Mouse (Mus musculus): Measurements from ENCODE around the gene Eef1akmt3. TPM values are rescaled to one million over a fixed set of nuclear protein-coding genes. Genes with fewer than 3 reads are reported as not detected.
A peak's percentile ranks its signal among the peaks of the same experiment; 100 is the strongest.

Eef1akmt3 gene
- polyA plus RNA-seq, 1 experiment from 2014 or later: 0.30 TPM

DNA sequence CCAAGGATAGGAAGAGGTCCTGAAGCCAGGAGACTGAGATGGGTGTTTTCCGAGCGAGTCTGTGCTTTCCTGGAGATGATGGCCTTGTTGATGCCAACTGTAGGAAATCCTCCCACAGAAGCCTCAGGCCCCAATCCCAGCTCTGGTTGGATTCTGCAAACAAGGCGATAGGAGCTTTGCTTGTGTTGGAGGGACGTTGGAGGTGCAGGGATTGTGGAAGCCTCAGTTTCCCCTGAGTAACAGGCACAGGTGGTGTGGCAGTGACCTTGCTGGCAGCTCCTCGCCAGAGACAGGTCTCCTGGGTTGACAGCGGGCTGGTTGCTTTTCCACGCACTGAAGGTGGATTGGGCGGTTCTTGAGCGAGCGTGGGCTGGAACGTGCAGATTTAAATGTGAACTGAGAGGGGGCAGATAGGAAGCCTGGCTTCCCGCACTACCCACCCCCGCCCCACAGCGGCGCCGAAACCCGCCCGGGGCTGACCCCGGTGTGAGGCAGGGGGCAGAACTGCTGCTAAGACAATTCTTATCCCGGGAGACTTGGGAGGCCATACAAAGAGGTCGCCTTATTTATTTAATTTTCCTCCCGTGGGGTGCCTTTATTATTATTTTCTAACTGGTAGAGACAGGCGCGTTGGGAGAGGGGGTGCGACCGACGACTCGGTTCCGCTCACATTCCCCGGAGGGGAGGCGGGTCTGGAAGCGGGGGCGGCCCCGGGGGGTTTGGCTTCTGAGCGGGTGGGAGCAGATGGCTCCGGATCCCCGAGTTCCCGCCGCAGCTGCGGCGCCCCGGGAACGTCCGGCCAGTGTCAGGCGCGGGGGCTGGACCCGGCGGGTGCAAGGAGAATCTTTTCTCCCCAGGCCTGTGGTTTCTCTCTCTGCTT lies 39.8 kb upstream of the Eef1akmt3 start:
- 3% methylated on average over 48 of the region's 48 CpGs for WGBS
- no peak for ATAC-seq (ENCODE audit: insufficient number of reproducible peaks, insufficient read depth, low FRiP score, low read depth)
- peak overlapping the region; percentile 4 to 30; a peak in 2 of 4 replicates for H3K4me3 ChIP-seq (ENCODE audit: control insufficient read depth in 1 of 2, insufficient read depth in 1 of 2, low read depth in 1 of 2, low read length in 2 of 2)
- H3K36me3 ChIP-seq (ENCODE audit: control insufficient read depth, insufficient read depth, low read length): no peaks in the 10 kb centered on the region
- peaks cover 6 to 26% of the 10 kb centered on the region in 2 experiments; a peak in 3 of 4 replicates for H3K4me1 ChIP-seq (ENCODE audit: control insufficient read depth in 2 of 2, insufficient read depth in 2 of 2, low read length in 2 of 2)
- peaks cover 89% of the 10 kb centered on the region for H3K27me3 ChIP-seq (ENCODE audit: control insufficient read depth, insufficient read depth, low read length)
- H3K9ac ChIP-seq (ENCODE audit: low read length): no peak overlapping the region
- no peaks in the 10 kb centered on the region for H3K9me3 ChIP-seq (ENCODE audit: control insufficient read depth, low read length)
- peak overlapping the region; percentile 55 for H3K4me2 ChIP-seq (ENCODE audit: low read length)
- no peak overlapping the region for H3K27ac ChIP-seq (replicated peaks in 1 of 2; ENCODE audit: control insufficient read depth in 1 of 2, insufficient read depth in 1 of 2, low read depth in 2 of 2, low read length in 2 of 2)

DNA sequence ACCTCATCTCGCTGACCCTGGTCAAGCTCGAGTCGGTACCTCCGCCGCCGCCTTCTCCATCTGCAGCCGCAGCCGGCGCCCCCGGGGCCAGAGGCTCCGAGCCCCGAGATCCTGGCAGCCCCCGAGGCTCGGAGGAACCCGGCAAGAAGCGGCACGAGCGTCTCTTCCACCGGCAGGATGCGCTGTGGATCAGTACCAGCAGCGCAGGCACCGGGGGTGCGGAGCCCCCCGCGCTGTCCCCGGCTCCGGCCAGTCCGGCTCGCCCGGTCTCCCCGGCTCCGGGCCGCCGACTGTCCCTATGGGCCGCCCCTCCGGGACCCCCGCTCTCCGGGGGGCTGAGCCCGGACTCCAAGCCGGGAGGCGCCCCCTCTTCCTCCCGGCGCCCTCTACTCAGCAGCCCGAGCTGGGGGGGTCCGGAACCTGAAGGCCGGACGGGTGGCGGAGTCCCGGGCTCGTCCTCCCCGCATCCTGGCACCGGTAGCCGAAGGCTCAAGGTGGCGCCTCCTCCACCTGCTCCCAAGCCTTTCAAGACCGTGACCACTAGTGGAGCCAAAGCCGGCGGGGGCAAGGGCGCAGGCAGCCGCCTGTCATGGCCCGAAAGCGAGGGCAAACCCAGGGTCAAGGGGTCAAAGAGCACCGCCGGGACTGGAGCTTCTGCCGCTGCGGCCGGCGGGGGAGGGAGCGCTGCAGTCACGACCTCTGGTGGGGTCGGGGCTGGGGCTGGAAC lies 38.5 kb upstream of the Eef1akmt3 start:
- WGBS: 4% methylated on average over 69 of the region's 70 CpGs
- Histone ChIP-seq H3K4me1 (ENCODE audit: control insufficient read depth in 2 of 2, insufficient read depth in 2 of 2, low read length in 2 of 2) (peaks cover 6 to 26% of the 10 kb centered on the region in 2 experiments; a peak in 3 of 4 replicates), H3K9me3 (ENCODE audit: control insufficient read depth, low read length) (no peaks in the 10 kb centered on the region), H3K4me2 (ENCODE audit: low read length) (peak overlapping the region; percentile 70), H3K36me3 (ENCODE audit: control insufficient read depth, insufficient read depth, low read length) (no peaks in the 10 kb centered on the region), H3K4me3 (ENCODE audit: control insufficient read depth in 1 of 2, insufficient read depth in 1 of 2, low read depth in 1 of 2, low read length in 2 of 2) (peak overlapping the region; percentile 24 to 44; a peak in 3 of 4 replicates), H3K9ac (ENCODE audit: low read length) (peak overlapping the region; percentile 46; the same call in 1 of the 2 replicates), H3K27me3 (ENCODE audit: control insufficient read depth, insufficient read depth, low read length) (peaks cover 94% of the 10 kb centered on the region), H3K27ac (replicated peaks in 1 of 2; ENCODE audit: control insufficient read depth in 1 of 2, insufficient read depth in 1 of 2, low read depth in 2 of 2, low read length in 2 of 2) (no peak overlapping the region)
- no peak for ATAC-seq (ENCODE audit: insufficient number of reproducible peaks, insufficient read depth, low FRiP score, low read depth)

DNA sequence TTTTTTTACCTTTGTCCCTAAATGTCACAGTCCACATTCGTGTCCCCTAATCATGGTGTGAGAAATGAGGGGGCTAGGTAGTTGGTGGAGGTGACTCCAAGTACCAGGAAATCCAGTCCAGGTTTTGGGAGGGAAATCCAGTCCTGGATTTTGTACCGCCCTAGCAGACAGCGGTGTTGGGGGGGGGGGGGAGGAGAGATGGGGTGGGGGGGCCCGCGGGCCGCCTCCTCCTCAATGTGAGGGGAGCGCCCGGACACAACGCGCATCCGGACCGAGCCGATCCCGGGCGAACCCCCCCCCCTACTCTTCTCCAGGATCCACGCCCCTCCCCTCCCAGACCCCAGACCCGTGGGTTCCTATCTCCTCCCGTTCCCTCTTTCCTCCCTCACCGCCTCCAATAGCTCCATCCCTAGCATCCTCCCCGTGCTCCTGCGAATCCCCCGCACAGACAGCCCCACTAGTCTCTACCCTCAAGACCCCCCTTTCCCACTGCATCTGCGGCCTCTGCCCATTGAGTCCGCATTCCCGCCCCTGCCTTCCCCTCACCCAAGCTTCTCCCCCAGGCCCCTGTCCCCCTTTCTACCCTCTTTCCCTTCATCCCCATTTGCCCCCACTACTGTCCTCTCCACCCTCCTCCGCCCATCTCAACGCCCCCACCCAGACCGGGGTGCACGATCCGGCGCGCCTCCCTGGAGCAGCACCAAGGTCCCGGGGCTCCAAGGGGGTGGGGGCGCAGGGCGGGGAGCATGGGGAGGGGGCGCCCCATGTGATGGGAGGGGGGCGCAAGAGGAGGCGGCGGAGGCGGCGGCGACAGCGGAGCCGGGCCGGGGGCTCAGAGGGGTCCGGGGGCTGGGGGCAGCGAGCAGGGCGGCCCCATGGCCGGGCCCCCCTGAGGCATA lies 37.6 kb upstream of the Eef1akmt3 start:
- ATAC-seq (ENCODE audit: insufficient number of reproducible peaks, insufficient read depth, low FRiP score, low read depth): no peak
- H3K9ac ChIP-seq (ENCODE audit: low read length): peak overlapping the region; percentile 46; the same call in 1 of the 2 replicates
- no peaks in the 10 kb centered on the region for H3K9me3 ChIP-seq (ENCODE audit: control insufficient read depth, low read length)
- peak overlapping the region; percentile 70 for H3K4me2 ChIP-seq (ENCODE audit: low read length)
- WGBS: 2% methylated on average over 35 of the region's 49 CpGs
- peaks cover 87% of the 10 kb centered on the region for H3K27me3 ChIP-seq (ENCODE audit: control insufficient read depth, insufficient read depth, low read length)
- no peak overlapping the region for H3K27ac ChIP-seq (replicated peaks in 1 of 2; ENCODE audit: control insufficient read depth in 1 of 2, insufficient read depth in 1 of 2, low read depth in 2 of 2, low read length in 2 of 2)
- H3K36me3 ChIP-seq (ENCODE audit: control insufficient read depth, insufficient read depth, low read length): no peaks in the 10 kb centered on the region
- peak overlapping the region; percentile 28 to 44; a peak in 3 of 4 replicates for H3K4me3 ChIP-seq (ENCODE audit: control insufficient read depth in 1 of 2, insufficient read depth in 1 of 2, low read depth in 1 of 2, low read length in 2 of 2)
- peaks cover 6 to 26% of the 10 kb centered on the region in 2 experiments; a peak in 3 of 4 replicates for H3K4me1 ChIP-seq (ENCODE audit: control insufficient read depth in 2 of 2, insufficient read depth in 2 of 2, low read length in 2 of 2)

DNA sequence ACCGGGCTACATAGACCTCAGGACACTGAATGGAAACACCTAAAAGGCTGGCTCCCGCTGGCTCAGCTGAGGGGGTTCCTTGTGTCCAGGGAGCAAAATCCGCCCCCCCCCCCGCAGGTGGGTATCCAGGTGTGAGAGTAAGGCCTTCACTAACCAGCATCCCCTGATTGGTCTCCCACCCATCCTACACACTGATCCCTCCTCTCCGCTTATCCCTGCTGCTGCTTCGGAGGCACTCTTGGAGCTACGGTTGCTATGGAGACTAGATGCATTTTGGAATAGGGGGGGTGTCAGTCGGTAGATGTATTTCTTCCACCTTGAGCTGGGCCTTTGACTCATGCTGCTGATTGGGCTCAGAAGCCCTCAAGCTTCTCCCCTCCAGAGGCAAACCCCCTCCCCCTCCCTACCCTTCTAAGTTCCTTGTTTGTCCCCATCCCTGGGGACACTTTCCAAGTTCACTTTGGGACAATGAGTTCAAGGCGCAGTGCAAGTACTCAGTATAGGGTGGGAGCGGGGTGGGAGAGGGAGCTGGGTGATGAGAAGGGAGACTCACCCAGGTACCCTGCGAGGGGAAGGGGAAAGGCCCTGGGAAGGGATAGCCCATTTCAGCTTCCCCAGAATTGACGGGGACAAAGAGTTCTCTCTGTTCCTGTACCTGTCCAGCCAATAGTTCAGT lies 36.8 kb upstream of the Eef1akmt3 start:
- H3K27ac ChIP-seq (replicated peaks in 1 of 2; ENCODE audit: control insufficient read depth in 1 of 2, insufficient read depth in 1 of 2, low read depth in 2 of 2, low read length in 2 of 2): no peak overlapping the region
- WGBS: 7% methylated on average over 12 of the region's 12 CpGs
- peak overlapping the region; percentile 70; the same call in 1 of the 2 replicates for H3K4me2 ChIP-seq (ENCODE audit: low read length)
- no peaks in the 10 kb centered on the region for H3K36me3 ChIP-seq (ENCODE audit: control insufficient read depth, insufficient read depth, low read length)
- no peak overlapping the region for H3K9ac ChIP-seq (ENCODE audit: low read length)
- no peak for ATAC-seq (ENCODE audit: insufficient number of reproducible peaks, insufficient read depth, low FRiP score, low read depth)
- H3K9me3 ChIP-seq (ENCODE audit: control insufficient read depth, low read length): no peaks in the 10 kb centered on the region
- H3K27me3 ChIP-seq (ENCODE audit: control insufficient read depth, insufficient read depth, low read length): peaks cover 81% of the 10 kb centered on the region
- H3K4me3 ChIP-seq (ENCODE audit: control insufficient read depth in 1 of 2, insufficient read depth in 1 of 2, low read depth in 1 of 2, low read length in 2 of 2): peak overlapping the region in 1 of 2 experiments; percentile 44; a peak in 1 of 4 replicates
- H3K4me1 ChIP-seq (ENCODE audit: control insufficient read depth in 2 of 2, insufficient read depth in 2 of 2, low read length in 2 of 2): peaks cover 6 to 26% of the 10 kb centered on the region in 2 experiments; a peak in 3 of 4 replicates

DNA sequence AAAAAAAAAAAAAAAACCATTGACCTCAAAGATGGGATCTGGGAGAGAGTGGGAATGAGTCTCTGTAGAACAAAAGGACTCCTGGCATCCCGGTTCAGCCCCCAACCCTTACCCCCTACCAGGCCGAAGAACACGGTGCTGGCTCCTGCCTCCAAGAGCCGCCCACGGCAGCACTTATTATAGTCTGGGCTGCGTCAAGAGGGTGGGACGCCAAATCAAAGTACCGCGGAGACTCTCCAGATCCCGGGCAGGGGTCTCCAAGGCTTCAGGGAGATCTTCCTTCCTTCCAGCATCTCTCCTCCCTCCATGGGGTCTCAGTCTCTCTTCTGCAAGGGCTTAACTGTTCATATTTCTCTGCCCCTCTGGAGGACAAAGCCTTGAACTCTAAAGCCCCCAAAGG lies 36.2 kb upstream of the Eef1akmt3 start:
- no peak overlapping the region for H3K4me3 ChIP-seq (ENCODE audit: control insufficient read depth in 1 of 2, insufficient read depth in 1 of 2, low read depth in 1 of 2, low read length in 2 of 2)
- peaks cover 6 to 26% of the 10 kb centered on the region in 2 experiments; a peak in 3 of 4 replicates for H3K4me1 ChIP-seq (ENCODE audit: control insufficient read depth in 2 of 2, insufficient read depth in 2 of 2, low read length in 2 of 2)
- no peak overlapping the region for H3K9ac ChIP-seq (ENCODE audit: low read length)
- H3K27ac ChIP-seq (replicated peaks in 1 of 2; ENCODE audit: control insufficient read depth in 1 of 2, insufficient read depth in 1 of 2, low read depth in 2 of 2, low read length in 2 of 2): no peak overlapping the region
- no peaks in the 10 kb centered on the region for H3K36me3 ChIP-seq (ENCODE audit: control insufficient read depth, insufficient read depth, low read length)
- no peak overlapping the region for H3K4me2 ChIP-seq (ENCODE audit: low read length)
- H3K9me3 ChIP-seq (ENCODE audit: control insufficient read depth, low read length): no peaks in the 10 kb centered on the region
- no peak for ATAC-seq (ENCODE audit: insufficient number of reproducible peaks, insufficient read depth, low FRiP score, low read depth)
- 4% methylated on average over 10 of the region's 10 CpGs for WGBS
- peaks cover 74% of the 10 kb centered on the region for H3K27me3 ChIP-seq (ENCODE audit: control insufficient read depth, insufficient read depth, low read length)

DNA sequence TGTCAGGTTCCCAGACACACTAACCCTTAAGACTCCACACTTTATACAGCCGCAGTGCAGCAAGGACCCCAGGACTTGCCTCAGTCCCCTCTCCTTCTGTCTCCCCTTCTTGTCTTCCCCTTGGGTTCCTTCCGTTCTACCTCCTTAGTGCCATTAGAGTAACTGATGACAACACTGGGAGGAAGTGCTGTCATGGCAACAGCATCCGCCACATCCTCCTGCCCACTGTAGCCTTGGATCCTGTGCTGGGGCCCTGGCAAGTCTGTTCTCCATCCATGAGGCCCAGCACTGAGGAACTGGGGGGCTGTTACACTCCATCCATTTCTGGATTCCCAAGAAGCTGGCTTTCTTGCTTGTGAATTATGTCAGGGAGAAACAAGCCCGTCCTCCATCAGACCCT lies 34.8 kb upstream of the Eef1akmt3 start:
- Histone ChIP-seq H3K4me1 (ENCODE audit: control insufficient read depth in 2 of 2, insufficient read depth in 2 of 2, low read length in 2 of 2) (peaks cover under 1 to 17% of the 10 kb centered on the region in 2 experiments; a peak in 3 of 4 replicates), H3K4me3 (ENCODE audit: control insufficient read depth in 1 of 2, insufficient read depth in 1 of 2, low read depth in 1 of 2, low read length in 2 of 2) (no peak overlapping the region), H3K27ac (replicated peaks in 1 of 2; ENCODE audit: control insufficient read depth in 1 of 2, insufficient read depth in 1 of 2, low read depth in 2 of 2, low read length in 2 of 2) (no peak overlapping the region), H3K9ac (ENCODE audit: low read length) (no peak overlapping the region), H3K27me3 (ENCODE audit: control insufficient read depth, insufficient read depth, low read length) (peaks cover 60% of the 10 kb centered on the region), H3K36me3 (ENCODE audit: control insufficient read depth, insufficient read depth, low read length) (no peaks in the 10 kb centered on the region), H3K4me2 (ENCODE audit: low read length) (no peak overlapping the region), H3K9me3 (ENCODE audit: control insufficient read depth, low read length) (no peaks in the 10 kb centered on the region)
- WGBS: 35% methylated on average over 4 of the region's 4 CpGs
- no peak for ATAC-seq (ENCODE audit: insufficient number of reproducible peaks, insufficient read depth, low FRiP score, low read depth)

Measured in heart, embryonic 14.5 days (tissue).